Mouse (Mus musculus) MEL (cell line): ENCODE results near the gene Gmds. TPM values are rescaled to one million over a fixed set of nuclear protein-coding genes. Genes with fewer than 3 reads are reported as not detected.

Source experiments
- DNase-seq: peaks from one replicate; pipeline ENCODE4 v3.0.0; 2011; ENCODE audit warnings: low read depth, low spot score
- H3K27ac ChIP-seq: 2 replicates; pipeline ENCODE4 v1.5.1; 2012; ENCODE audit warnings: low read depth, mild to moderate bottlenecking, control low read depth, low read length, moderate library complexity; ENCODE audit not compliant: control insufficient read depth
- H3K27me3 ChIP-seq, 2 experiments: fragments of 150-350 bp in 1 of 2; sonication (generic) in 1 of 2; 2 replicates each; pipeline ENCODE4 v1.6.1; 2012; ENCODE audit warnings: low read length in 2 of 2, mild to moderate bottlenecking in 2 of 2, improper control_type of control experiment in 1 of 2, moderate library complexity in 1 of 2; ENCODE audit not compliant: insufficient read depth in 2 of 2, control insufficient read depth in 1 of 2
- H3K36me3 ChIP-seq, 2 experiments: 2 replicates each; pipeline ENCODE4 v1.6.1; 2012 to 2014; ENCODE audit warnings: low read length in 2 of 2, improper control_type of control experiment in 1 of 2, inconsistent platforms in 1 of 2, mild to moderate bottlenecking in 1 of 2; ENCODE audit not compliant: insufficient read depth in 2 of 2, control insufficient read depth in 1 of 2
- H3K4me1 ChIP-seq, 2 experiments: fragments of 150-350 bp in 1 of 2; sonication (generic) in 1 of 2; 2 replicates each; pipeline ENCODE4 v1.6.1; 2012; ENCODE audit warnings: low read length in 2 of 2, improper control_type of control experiment in 1 of 2, mild to moderate bottlenecking in 1 of 2; ENCODE audit not compliant: insufficient read depth in 2 of 2, control insufficient read depth in 1 of 2
- H3K4me3 ChIP-seq, 2 experiments: fragments of 150-350 bp in 1 of 2; sonication (generic) in 1 of 2; 2 replicates each; pipeline ENCODE4 v1.5.1; 2012; ENCODE audit warnings: low read depth in 2 of 2, low read length in 2 of 2, mild to moderate bottlenecking in 2 of 2, moderate library complexity in 2 of 2, control low read depth in 1 of 2, improper control_type of control experiment in 1 of 2; ENCODE audit not compliant: control insufficient read depth in 1 of 2, insufficient read depth in 1 of 2
- H3K79me2 ChIP-seq: 2 replicates; pipeline ENCODE4 v1.6.1; 2012; ENCODE audit warnings: mild to moderate bottlenecking, low read length, moderate library complexity; ENCODE audit not compliant: control insufficient read depth, poor library complexity, insufficient read depth
- H3K9ac ChIP-seq: 2 replicates; pipeline ENCODE4 v1.6.1; 2012; ENCODE audit warnings: low read depth, mild to moderate bottlenecking, control low read depth, low read length, moderate library complexity; ENCODE audit not compliant: control insufficient read depth, poor library complexity, severe bottlenecking
- H3K9me3 ChIP-seq: fragments of 150-350 bp; sonication (generic); replicated peaks from 2 replicates; pipeline ENCODE4 v1.6.1; 2012; ENCODE audit warnings: mild to moderate bottlenecking, low read length, improper control_type of control experiment, moderate library complexity; ENCODE audit not compliant: insufficient read depth
- BHLHE40 ChIP-seq: IDR thresholded peaks from 2 replicates; pipeline ENCODE4 v1.6.1; 2012; ENCODE audit warnings: low read depth, mild to moderate bottlenecking, inconsistent platforms, low read length, improper control_type of control experiment, borderline replicate concordance
- CHD1 ChIP-seq: IDR thresholded peaks from 2 replicates; pipeline ENCODE4 v1.6.1; 2012; ENCODE audit warnings: low read depth, mild to moderate bottlenecking, inconsistent platforms, low read length, improper control_type of control experiment
- CTCF ChIP-seq, 3 experiments: IDR thresholded peaks in 2 of 3; conservative IDR thresholded peaks in 1 of 3; 2 replicates each; pipeline ENCODE4 v1.5.1; 2011 to 2012; ENCODE audit warnings: low read length in 3 of 3, low read depth in 2 of 3, mild to moderate bottlenecking in 2 of 3, improper control_type of control experiment in 1 of 3, inconsistent platforms in 1 of 3, mixed read lengths in 1 of 3, moderate library complexity in 1 of 3; ENCODE audit not compliant: control insufficient read depth in 1 of 3, insufficient read depth in 1 of 3, poor library complexity in 1 of 3, severe bottlenecking in 1 of 3
- E2F4 ChIP-seq: IDR thresholded peaks from 2 replicates; pipeline ENCODE4 v1.6.1; 2011; ENCODE audit warnings: low read depth, low read length, improper control_type of control experiment, borderline replicate concordance
- ELF1 ChIP-seq: IDR thresholded peaks from 2 replicates; pipeline ENCODE4 v1.6.1; 2014; ENCODE audit warnings: low read depth, mild to moderate bottlenecking, inconsistent platforms, low read length, improper control_type of control experiment, moderate library complexity
- EP300 ChIP-seq, 2 experiments: IDR thresholded peaks; 2 replicates each; pipeline ENCODE4 v1.6.1; 2011; ENCODE audit warnings: improper control_type of control experiment in 2 of 2, low read length in 2 of 2, low read depth in 1 of 2, mild to moderate bottlenecking in 1 of 2
- ETS1 ChIP-seq: IDR thresholded peaks from 2 replicates; pipeline ENCODE4 v1.6.1; 2012; ENCODE audit warnings: low read depth, mild to moderate bottlenecking, inconsistent platforms, low read length, improper control_type of control experiment, moderate library complexity
- JUND ChIP-seq: IDR thresholded peaks from 2 replicates; pipeline ENCODE4 v1.6.1; 2011; ENCODE audit warnings: low read depth, mild to moderate bottlenecking, improper control_type of control experiment, low read length
- MYB ChIP-seq: IDR thresholded peaks from 2 replicates; pipeline ENCODE4 v1.6.1; 2011; ENCODE audit warnings: mild to moderate bottlenecking, low read depth, low read length, improper control_type of control experiment
- MYC ChIP-seq: IDR thresholded peaks from 2 replicates; pipeline ENCODE4 v1.6.1; 2011; ENCODE audit warnings: low read depth, mild to moderate bottlenecking, low read length, improper control_type of control experiment, moderate library complexity
- NELFE ChIP-seq: IDR thresholded peaks from 2 replicates; pipeline ENCODE4 v1.6.1; 2011; ENCODE audit warnings: low read depth, low read length, improper control_type of control experiment
- POLR2AphosphoS5 ChIP-seq: IDR thresholded peaks from 2 replicates; pipeline ENCODE4 v1.6.1; 2012; ENCODE audit warnings: low read depth, borderline replicate concordance, mild to moderate bottlenecking, inconsistent platforms, low read length, moderate library complexity, mixed read lengths
- RCOR1 ChIP-seq: IDR thresholded peaks from 2 replicates; pipeline ENCODE4 v1.6.1; 2012; ENCODE audit warnings: low read depth, mild to moderate bottlenecking, inconsistent platforms, low read length, improper control_type of control experiment
- SIN3A ChIP-seq: IDR thresholded peaks from 2 replicates; pipeline ENCODE4 v1.6.1; 2012; ENCODE audit warnings: low read length, improper control_type of control experiment, inconsistent platforms
- TAL1 ChIP-seq: IDR thresholded peaks from 2 replicates; pipeline ENCODE4 v1.6.1; 2012; ENCODE audit warnings: mild to moderate bottlenecking, inconsistent platforms, low read length, moderate library complexity, mixed read lengths
- USF2 ChIP-seq, 2 experiments: IDR thresholded peaks; 2 replicates each; pipeline ENCODE4 v1.6.1; 2011 to 2012; ENCODE audit warnings: improper control_type of control experiment in 2 of 2, low read length in 2 of 2, borderline replicate concordance in 1 of 2, inconsistent platforms in 1 of 2, low read depth in 1 of 2, mild to moderate bottlenecking in 1 of 2; ENCODE audit not compliant: insufficient read depth in 1 of 2
- polyA plus RNA-seq, 2 experiments: library from polyadenylated mRNA; stranded (reverse) in 1 of 2; unstranded in 1 of 2; fragments of >175 nt in 1 of 2; fragments of >200 nt in 1 of 2; gene quantifications; 2 replicates each; pipeline versions ENCODE4 v1.2.1 to v1.2.4; 2012; ENCODE audit warnings: low replicate concordance in 2 of 2, low read depth in 1 of 2; ENCODE audit not compliant: insufficient read length in 2 of 2, insufficient read depth in 1 of 2, missing spikeins in 1 of 2
- total RNA-seq: library from RNA; depleted of rRNA; stranded (reverse); fragments of 300-350 nt; gene quantifications from 2 replicates; pipeline ENCODE4 v1.2.3, GENCODE M21; 2012

The Gmds gene
- total and polyA plus RNA-seq, 3 experiments: 17.4 to 32.2 TPM; not detected in 1

DNA sequence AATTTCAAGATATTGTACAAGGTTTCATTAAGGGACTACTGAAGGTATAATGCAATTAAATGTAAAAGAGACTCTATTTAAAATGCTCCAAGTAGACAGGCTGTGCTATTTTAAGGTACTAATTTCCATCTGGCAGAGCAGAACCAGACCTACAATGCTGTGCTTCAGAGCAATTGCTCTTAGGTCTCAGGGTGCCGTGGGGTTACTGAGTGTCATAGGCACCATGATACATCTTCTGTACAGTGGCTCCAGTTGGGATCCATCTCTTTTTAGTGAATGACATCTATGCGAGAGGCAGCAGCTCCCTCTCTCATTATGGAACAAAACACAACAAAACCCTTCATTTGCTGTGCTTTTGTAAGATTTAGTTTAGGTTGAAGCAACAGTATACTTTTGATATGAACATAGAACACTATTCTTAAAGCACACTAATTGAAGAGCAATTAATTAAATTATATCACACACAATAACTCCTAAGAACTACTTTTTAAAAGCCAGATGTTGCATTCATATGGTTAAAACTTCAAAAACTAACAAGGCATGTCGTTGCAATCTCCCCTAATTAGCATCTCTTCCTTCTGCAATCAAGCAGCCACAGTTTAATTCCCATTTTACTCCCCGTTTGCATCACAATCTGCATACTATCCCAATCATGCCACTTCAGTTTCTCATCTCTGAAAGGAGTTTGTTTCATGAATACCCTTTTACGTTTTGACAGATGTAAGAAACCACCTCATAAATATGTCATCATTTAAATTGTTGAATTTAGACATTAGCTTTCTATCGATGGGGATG lies 317.9 kb downstream of the Gmds start:
- Histone ChIP-seq H3K27me3 (no peaks in the 10 kb centered on the region), H3K79me2 (no peaks in the 10 kb centered on the region), H3K36me3 (peaks cover 0 to 3% of the 10 kb centered on the region in 2 experiments; a peak in 2 of 4 replicates), H3K9ac (no peak overlapping the region), H3K4me3 (no peak overlapping the region), H3K27ac (no peak overlapping the region), H3K4me1 (peaks cover 0 to 3% of the 10 kb centered on the region in 2 experiments; a peak in 1 of 4 replicates), H3K9me3 (no peaks in the 10 kb centered on the region)
- no peak for TF ChIP-seq NELFE
- no peak for TF ChIP-seq JUND
- TF ChIP-seq SIN3A: no peak
- TF ChIP-seq USF2 (IDR thresholded peaks at IDR 0.05; ENCODE audit: borderline replicate concordance in 1 of 2, insufficient read depth in 1 of 2, low read depth in 1 of 2, low read length in 2 of 2): no peak
- TF ChIP-seq RCOR1: no peak
- no peak for TF ChIP-seq CTCF (IDR thresholded peaks at IDR 0.05 in 2 of 3, conservative IDR thresholded peaks at IDR 0.05 in 1 of 3; ENCODE audit: control insufficient read depth in 1 of 3, insufficient read depth in 1 of 3, low read depth in 2 of 3, low read length in 3 of 3, poor library complexity in 1 of 3, severe bottlenecking in 1 of 3)
- no peak for TF ChIP-seq EP300 (IDR thresholded peaks at IDR 0.05; ENCODE audit: low read depth in 1 of 2, low read length in 2 of 2)
- no peak for TF ChIP-seq POLR2AphosphoS5
- no peak for TF ChIP-seq E2F4
- no peak for TF ChIP-seq TAL1
- no peak for TF ChIP-seq ELF1
- no peak for TF ChIP-seq MYC
- no peak for TF ChIP-seq ETS1
- no peak for TF ChIP-seq CHD1
- TF ChIP-seq, all 39 proteins: peak for 0
- DNase-seq: no peak

DNA sequence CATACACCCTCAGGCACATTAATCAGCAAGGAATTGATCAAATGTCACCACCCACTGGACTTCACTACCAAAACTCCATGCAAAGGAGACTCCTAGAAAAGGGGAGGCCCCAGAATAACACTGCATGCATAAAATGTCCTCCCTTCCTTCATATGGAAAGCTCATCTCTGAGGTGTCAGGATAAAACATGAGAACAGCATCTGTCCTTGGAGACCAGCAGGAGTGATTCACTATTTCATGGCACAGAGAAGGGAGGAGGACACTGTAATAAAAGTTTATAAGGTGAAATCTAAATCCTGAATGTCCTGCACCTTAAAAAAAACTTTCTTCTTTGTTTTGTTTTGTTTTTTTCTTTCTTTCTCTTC lies 319.3 kb downstream of the Gmds start:
- Histone ChIP-seq H3K4me3 (no peak overlapping the region), H3K9ac (no peak overlapping the region)
- TF ChIP-seq MYB: no peak
- no peak for TF ChIP-seq BHLHE40
- TF ChIP-seq, all 39 proteins: peak for 0
- no peaks in the 10 kb centered on the region for H3K79me2 ChIP-seq
- peaks cover 0 to 3% of the 10 kb centered on the region in 2 experiments; a peak in 1 of 4 replicates for H3K4me1 ChIP-seq
- no peak for DNase-seq
- H3K27ac ChIP-seq: no peak overlapping the region
- H3K9me3 ChIP-seq: no peaks in the 10 kb centered on the region
- H3K36me3 ChIP-seq: peaks cover 0 to 3% of the 10 kb centered on the region in 2 experiments; a peak in 2 of 4 replicates
- no peaks in the 10 kb centered on the region for H3K27me3 ChIP-seq
